Mouse (Mus musculus): ENCODE results near the gene 2310046K23Rik.
"Not testable (repeated sequence)": the region's sequence is repeated elsewhere in the genome, so short reads cannot be mapped to it uniquely, and the experiment has no call there.

Gene 2310046K23Rik

DNA sequence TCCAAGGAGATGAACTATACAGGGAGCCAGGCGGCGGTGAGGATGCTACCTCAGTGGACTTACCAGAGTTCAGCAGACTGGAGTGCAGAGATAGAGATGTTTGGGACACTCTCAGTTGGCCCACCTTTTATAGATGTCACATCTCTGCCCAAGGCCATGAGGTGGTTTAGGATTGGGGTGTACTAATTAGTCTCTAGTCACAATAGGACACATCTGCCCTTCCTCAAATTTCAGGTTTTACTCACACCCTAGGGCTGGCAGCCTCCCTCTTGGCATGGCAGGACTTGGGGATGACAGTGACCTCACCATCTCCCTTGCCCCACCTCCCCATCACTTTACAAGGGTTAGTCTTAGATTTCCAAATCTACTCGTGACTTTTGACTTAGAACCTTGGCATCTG is at the start of gene 2310046K23Rik:
Gene 2310046K23Rik (minus strand): TSS at position 101 of the 400 bp plus-strand sequence.
- no peak for DNase-seq

DNA sequence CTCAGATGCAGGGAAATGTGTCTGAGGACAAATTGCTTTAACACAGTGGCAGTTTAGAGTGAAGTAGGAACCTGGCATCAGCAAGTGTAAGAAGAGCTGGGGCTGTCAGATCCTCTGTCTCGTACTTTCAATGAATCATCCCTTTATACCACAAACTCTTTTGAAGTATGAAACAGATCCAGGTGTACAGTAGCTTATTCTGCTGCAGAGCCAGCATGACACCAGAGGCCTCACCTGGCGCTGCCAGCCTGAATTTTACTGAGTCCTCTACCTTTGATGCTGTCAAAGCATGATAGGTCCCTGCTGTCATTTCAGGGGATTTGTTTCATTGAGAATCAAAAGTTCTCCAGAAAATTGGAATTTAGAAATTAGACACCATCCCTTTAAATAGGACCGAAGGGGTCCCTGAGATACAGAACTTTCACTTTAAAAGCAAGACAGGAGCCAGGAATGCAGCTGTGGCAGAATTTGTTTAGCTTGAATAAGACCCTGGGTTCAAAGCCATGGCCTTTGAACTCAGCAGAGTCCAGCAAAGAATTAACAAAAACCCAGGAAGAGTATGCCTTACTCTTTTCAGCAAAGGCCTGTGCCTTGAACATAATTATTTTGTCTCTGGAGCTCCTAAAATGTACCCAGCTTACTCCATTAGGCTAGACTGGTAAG is 49.0 kb upstream of the 2310046K23Rik start:
- no peak for DNase-seq

DNA sequence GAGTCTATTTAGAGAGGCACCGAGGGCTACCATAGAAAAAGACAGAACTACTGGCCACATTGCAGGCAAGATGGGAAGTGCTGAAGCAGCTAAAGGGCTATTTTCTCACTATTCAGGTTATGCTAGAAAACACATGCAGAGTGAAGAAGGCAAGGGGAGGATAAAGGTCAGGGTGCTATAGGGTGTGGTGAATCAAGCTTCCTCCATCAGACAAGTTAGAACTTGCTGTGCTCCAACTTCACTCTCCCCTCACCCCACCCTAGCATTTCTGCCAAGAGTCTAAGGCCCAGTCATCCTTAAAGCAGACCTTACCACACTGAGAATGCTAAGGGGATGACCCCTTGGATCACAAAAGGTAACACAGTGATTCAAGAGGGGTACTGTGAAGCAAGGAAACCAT is 45.2 kb upstream of the 2310046K23Rik start:
- no peak for DNase-seq

DNA sequence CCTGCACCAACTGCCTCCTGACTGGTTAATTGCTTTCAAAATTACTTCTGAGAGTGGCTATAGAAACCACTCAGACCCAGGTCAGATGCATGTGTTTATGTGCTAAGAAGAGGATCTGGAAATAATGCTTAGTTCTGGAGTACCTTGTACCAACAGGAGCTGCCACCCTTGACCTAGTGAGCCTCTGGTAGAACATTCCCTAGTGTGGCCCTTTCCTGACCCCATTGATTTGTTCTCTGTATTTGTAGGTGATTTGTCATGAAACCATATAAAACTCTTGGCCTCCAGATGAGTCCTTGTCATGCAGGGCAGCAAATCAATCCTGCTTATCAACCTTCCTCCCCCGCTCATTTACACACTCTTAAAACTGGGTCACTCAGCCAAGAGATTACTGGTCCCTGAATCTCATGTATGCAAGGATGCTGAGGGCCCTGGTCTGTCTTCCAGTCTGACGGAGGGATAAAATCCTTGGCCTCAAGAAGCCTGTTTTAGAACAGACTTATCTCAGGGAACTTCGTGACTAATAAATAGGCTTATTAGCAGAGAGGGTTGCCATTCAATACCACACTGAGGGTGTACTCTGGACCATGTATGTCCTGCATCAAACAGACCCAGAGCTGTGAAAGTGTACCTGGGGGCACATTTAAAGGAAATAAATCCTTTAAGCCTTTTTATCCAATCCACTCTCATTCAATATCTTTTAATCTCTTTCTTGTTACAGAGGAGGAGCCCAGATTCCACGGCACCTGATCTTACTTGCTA is 44.5 kb upstream of the 2310046K23Rik start:
- DNase-seq = no peak

DNA sequence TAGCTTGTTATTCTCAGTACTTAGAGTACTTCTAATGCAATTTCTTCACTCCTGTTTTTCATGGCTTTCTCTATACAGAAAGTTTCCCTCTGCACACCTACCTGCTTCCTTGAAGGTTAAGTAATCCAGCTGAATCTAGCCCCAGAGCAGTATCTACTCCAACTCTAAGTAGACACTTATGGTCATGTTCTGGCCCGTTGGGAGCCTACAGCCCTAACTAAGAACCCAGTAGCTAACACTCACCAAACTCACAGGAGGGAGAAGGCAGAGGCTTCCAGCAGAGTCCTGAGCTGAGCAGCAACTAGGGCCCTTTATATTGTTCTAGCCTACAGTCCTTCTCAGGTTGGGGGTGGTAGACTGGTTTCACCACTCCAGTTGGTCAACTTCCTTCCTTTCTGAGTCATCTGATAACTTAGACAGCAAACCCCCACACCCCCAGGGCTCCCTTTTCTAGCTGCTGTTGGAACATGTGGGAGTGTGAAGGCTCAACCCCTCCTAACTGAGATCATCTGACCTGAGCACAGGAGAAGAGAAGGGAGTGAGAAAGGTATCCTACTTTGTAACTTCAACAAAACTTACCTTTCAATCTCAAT is 39.2 kb upstream of the 2310046K23Rik start, which contains the start of gene Ivl:
Gene Ivl (minus strand): TSS at position 287 of the 593 bp plus-strand sequence.
- DNase-seq = no peak

DNA sequence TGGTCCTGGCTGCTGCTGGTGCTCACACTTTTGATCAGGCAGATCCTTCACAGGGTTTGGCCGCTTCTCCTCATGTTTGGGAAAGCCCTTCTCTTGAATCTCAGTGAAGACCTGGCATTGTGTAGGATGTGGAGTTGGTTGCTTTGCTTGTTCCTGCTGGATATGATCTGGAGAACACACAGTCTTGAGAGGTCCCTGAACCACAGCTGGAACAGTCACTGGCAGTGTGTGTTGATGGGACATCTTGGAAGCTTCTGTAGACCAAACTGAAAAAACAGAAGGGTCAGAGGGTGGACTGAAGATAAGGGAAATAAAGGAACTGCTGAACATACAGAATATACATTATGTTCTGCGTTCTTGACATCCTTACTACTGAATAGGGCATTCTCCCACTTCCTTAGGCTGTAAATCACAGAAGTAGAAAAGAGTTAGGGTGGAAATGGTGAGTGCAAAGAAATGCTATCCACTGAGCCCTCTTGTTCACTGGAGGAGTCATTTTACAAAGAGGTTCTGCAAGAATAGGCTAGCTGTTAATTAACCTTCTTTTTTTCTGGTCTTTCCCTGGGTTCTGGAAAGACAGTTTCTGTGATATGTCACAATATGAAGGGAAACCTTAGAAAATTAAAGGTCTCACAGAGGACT is 38.3 kb upstream of the 2310046K23Rik start:
- no peak for DNase-seq

DNA sequence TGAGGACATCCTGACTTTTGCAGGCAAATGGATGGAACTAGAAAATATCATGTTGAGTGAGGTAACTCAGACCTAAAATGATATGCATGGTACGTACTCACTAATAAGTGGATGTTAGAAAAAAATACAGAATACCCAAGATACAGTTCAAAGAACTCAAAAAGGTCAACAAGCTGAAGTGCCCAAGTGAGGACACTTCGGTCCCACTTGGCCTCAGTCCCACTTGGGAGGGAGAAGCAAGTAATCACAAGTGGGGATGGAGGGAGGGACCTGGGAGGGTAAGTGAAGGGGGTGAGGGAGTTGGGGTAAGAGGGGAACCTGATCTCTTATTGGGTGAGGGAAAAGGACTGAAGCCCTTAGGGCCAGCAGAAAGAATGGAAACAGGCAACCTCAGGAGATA is 34.4 kb upstream of the 2310046K23Rik start:
- DNase-seq = no peak

DNA sequence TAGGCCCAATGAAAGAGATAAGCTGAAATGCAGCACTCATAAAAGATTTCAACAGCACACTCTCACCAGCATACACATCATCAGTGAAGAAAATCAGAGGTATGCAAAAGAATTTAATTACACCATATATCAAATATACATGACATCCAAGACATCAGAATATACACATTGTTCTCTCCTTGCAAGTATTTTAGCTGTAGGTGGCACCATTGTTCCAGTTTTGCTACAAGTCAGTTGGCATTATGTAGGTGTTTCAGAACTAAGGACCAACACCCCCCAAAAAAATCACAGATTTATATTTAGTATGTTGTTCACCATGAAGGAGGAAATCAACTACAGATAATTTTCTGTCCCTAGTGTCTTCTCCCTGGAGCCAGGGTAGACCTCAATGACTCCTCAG is 31.1 kb upstream of the 2310046K23Rik start:
- DNase-seq = no peak

DNA sequence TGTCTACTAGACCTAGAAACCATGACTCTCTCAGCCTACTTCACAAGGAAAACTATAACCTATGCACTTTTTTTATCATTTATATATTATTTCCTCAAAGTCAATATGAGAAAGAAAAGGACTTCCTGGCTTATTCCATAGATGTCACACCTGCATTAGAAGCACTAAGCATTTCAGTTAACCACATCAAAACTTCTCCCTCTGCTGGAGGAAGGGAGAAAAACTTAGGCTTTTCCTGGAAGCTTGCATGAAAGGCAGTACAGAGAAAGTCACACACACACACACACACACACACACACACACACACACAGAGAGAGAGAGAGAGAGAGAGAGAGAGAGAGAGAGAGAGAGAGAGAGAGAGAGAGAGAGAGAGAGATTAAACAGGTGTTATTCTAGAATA is 22.0 kb downstream of the 2310046K23Rik start:
- no peak for DNase-seq

DNA sequence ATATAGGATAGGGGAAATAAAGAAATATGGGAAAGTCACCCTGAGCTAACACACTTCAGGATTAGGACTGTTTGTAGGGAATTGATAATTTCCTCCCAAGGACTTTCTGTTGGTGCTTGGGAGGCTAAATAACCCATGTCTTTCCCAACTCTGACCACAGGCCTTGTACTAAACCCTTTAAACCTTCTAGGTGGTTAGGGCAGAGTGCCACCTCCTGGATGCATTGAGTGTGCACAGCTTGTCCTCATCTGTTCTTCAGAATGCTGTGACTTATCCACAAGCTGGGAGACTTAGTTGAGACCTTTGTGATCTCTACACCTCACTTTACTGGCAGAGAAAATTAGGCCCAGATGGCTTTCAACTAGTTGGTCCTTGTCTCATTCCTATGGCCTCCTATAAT is 23.5 kb downstream of the 2310046K23Rik start:
- DNase-seq = peak; percentile 4

DNA sequence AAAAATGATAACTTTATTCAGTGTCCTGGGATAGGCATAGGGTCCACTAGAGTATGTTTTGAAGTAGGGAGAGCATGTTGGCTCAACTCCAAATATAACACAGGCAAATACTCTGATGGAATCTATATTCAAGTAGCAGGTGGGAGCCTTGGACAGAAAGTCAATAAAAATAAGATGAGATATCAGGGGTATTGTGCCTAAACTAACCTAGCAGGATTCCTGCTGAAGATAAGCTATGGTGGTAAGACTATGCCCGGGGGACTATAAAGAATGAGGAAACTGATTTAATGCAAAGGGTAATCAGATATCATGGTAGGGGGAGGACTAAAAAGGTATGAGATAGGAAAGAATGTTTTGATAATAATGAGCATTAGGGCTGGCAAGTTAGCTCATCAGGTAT is 26.1 kb downstream of the 2310046K23Rik start:
- DNase-seq = no peak

DNA sequence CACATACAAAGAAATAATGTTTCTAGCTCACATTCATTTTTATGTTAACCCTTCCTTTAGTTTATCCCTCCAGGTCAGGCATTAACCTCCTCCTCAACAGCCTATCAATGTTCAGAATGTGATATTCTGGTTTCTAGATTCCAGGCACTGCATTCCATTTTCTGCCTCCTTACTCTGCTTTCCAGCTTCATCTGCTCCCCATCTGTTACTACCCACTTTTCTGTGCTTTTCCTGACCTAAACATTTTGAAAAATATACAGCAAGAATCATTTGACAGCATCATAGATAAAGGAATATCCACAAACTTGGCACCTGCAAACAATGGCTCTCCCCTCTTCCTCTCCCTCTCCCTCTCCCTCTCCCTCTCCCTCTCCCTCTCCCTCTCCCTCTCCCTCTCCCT is 30.8 kb downstream of the 2310046K23Rik start:
- no peak for DNase-seq

DNA sequence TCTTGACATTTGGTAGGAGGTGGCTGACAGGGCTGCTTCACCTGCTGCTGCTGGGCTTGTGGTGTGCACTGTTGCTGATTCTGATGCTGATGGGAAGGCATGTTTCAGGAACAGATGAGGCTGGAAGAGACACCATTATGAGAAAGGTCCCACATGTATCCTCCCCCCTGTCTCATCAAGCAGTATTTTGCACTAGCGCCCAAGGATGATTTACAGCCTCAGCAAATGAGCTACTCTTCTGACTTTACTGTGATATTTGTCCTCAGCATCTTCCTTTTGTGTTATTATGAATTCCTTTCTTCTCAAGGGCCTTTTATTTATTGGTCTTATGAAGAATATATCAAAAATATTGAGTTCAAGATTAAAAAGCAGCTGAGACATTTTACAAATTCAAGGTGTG is 33.9 kb downstream of the 2310046K23Rik start, which contains the start of gene Sprr4:
Gene Sprr4 (minus strand): TSS at position 101 of the 400 bp plus-strand sequence.
- DNase-seq = no peak

DNA sequence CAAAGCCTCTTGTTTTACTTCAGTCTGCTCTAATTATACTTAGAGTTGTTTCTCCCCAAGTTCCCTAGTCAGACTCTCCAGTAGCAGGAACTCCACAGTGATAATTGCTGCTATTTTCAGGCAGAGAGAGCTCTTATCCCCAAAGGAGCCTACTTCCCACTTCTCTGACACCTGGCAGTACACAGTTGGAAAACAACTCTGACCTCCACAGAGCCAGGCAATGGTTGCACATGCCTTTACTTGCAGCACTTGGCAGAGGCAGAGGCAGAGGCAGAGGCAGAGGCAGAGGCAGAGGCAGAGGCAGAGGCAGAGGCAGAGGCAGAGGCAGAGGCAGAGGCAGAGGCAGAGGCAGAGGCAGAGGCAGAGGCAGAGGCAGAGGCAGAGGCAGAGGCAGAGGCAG is 44.0 kb downstream of the 2310046K23Rik start:
- DNase-seq = not testable (repeated sequence)

DNA sequence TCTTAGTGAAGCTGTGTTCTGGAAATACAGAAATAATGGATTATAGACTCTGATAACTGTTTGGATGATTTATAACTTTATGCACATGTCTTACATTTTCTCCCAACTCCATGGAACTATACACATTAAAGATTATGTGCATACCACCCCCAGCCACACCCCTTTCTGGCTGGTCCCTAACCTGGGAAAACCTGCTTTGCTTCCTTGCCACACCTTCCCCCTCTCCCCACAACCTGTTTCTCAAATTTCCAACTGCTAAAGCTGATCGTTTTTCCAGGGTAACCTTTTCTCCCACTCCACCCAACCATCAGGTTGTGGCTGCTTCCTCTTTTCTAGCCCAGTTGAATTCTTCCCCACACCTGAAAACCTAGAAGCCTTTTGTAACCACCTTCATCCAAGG is 48.0 kb downstream of the 2310046K23Rik start:
- DNase-seq = no peak

DNA sequence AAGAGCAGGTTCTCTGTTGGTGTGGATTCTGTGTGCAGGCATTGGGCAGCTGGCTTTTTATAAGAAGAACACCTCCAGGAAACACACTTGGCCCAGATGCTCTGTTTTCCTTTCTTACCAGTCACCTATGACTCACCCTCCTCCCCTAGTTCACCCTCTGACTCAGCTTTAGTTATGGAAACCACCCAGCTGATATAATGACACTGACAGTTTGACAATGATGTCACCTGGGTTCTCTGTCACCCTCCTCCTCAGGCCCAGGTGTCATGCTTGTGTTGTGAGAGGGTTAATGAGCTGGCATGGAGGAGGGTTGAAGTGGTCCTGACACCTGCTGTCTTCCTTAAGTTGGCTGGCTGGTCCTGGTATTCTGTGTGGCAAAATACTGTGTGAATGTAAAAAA is 48.4 kb downstream of the 2310046K23Rik start, which contains the start of gene Sprr1a:
Gene Sprr1a (minus strand): TSS at position 33 of the 400 bp plus-strand sequence.
- no peak for DNase-seq
